Mouse (Mus musculus) bone marrow, adult 2 months (tissue): ENCODE measurements around the gene Eif4a2.

ENCODE experiments used
- CTCF ChIP-seq: fragments of 200-500 bp; IDR thresholded peaks from 2 replicates; pipeline ENCODE4 v1.5.1; 2011; ENCODE audit warnings: low read length, control low read depth; ENCODE audit not compliant: control insufficient read depth, insufficient read depth
- POLR2A ChIP-seq: fragments of 200-500 bp; IDR thresholded peaks from 2 replicates; pipeline ENCODE4 v1.6.1; 2011; ENCODE audit warnings: low read depth, mild to moderate bottlenecking, control low read depth, low read length, borderline replicate concordance; ENCODE audit not compliant: control insufficient read depth

- TF ChIP-seq CTCF (peak; percentile 19; the same call in 1 of the 2 replicates), POLR2A (peak; percentile 96)
Observed at GRCm38 (mm10) chr16:23107231-23107942, at the start of gene Eif4a2.
